Mouse (Mus musculus) heart, postnatal 0 days (tissue): ENCODE results near the gene Ppfia4.

Source experiments
- CTCF ChIP-seq: IDR thresholded peaks from 2 replicates; pipeline ENCODE4 v1.5.1; 2016; ENCODE audit warnings: antibody characterized with exemption, control low read depth, low read depth
- EP300 ChIP-seq: IDR thresholded peaks from 2 replicates; pipeline ENCODE4 v1.6.1; 2016; ENCODE audit warnings: antibody characterized with exemption, low read depth

GRCm38 (mm10) chr1:134272754-134273250 is 59.9 kb downstream of the Ppfia4 start:
- TF ChIP-seq CTCF: no peak
- no peak for TF ChIP-seq EP300
